Mouse (Mus musculus): ENCODE measurements at regions not wholly inside any gene's neighbourhood (a gene's known extent, or its start where the extent isn't known, plus 50 kb on each side); places are given as distances from the start of the nearest gene placed in this dataset.

- no peak for TF ChIP-seq CTCF (IDR thresholded peaks at IDR 0.05; ENCODE audit: low read depth)
- no peak for TF ChIP-seq EP300 (IDR thresholded peaks at IDR 0.05; ENCODE audit: low read depth)
Observed at GRCm38 (mm10) chr10:26493801-26494200, 118.0 kb upstream of the L3mbtl3 start.

Measured in liver, postnatal 0 days (tissue).